Mouse (Mus musculus) c-Kit-negative CD71-positive TER-119-positive erythroid progenitor cells, embryonic 14.5 days (primary cell): ENCODE results near the gene Ppa2.

ENCODE experiments used
- DNase-seq: peaks from one replicate; pipeline ENCODE4 v3.0.0-alpha.2; 2013; ENCODE audit warnings: low read depth, low spot score

The Ppa2 gene

DNA sequence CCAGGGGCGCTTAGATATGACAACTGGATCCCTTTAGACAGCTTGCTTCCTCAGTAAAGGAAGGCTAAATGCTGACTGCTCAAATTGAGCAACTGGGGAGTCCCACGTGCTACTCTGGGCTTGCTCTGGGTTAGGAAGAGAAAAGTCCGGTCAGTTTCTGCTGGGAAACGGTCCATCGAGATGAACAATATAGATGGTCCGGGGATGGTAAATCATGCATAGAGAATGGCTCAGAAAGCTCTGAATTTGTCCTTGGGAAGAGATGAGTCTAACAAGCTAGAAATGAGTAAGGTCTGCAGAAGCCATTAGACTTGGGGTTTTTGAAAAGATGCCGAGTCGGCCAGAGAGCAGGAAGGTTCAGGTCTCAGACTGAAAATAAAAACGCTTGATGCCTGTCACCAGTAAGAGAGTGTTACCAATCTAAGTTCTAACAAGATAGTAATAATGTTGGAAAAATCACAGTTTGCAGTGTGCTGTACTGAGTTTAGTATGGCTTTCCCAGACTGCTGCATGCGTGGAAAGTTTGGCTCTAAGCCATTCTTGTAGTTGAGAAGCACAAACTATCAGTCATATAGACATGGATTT lies 80.0 kb downstream of the Ppa2 start:
- DNase-seq, result no peak

DNA sequence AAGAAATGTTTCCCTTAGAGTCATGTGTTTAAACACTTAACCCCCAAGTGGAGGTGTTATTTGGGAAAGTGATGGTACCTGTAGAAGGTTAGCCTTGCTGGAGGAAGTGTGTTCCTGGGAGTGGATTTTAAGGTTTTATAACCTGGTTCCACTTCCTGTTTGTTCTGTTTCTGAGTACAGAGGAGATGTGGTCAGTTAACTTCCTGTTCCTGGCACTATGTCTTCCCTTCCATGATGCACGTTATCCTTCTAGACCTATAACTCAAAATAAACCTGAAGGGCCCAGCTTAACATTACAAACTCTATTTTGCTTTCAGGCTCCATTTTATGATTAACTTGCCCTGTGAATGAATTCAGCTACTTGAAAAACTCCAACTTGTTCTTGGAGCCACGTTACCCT lies 84.6 kb downstream of the Ppa2 start:
- no peak for DNase-seq

- DNase-seq, result no peak
Observed at GRCm38 (mm10) chr3:133403849-133404248, 93.9 kb downstream of the Ppa2 start.

- DNase-seq, result no peak
Observed at GRCm38 (mm10) chr3:133405636-133406035, 95.7 kb downstream of the Ppa2 start.

- no peak for DNase-seq
Observed at GRCm38 (mm10) chr3:133406248-133406647, 96.3 kb downstream of the Ppa2 start.

- no peak for DNase-seq
Observed at GRCm38 (mm10) chr3:133411123-133411675, 101.3 kb downstream of the Ppa2 start.

DNA sequence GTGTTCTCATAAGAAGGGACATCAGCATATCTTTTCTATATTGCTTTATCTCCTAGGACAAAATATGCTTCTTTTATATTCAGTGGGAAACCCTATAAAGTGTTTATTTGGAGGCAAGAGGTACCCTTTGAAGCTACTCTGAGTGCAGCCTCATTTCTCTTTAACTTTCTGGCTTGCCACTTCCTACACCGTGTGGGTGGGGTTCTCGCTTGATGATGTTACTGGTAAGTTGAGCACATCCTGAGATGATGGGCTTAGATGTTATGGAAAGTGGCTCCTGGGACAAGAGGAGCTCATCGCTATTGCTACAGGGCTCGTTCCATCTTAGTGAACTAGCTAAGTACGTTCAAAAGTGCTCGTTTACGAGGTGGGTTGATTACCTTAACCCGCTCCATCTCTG lies 101.9 kb downstream of the Ppa2 start:
- DNase-seq, result no peak

- no peak for DNase-seq
Observed at GRCm38 (mm10) chr3:133414747-133415146, 104.8 kb downstream of the Ppa2 start.

GRCm38 (mm10) chr3:133423073-133423472 lies 113.2 kb downstream of the Ppa2 start:
- DNase-seq, result no peak
